Mouse (Mus musculus): ENCODE data around the gene Ctnnd1.

- no peak for TF ChIP-seq CTCF (IDR thresholded peaks at IDR 0.05; ENCODE audit: borderline replicate concordance, control insufficient read depth, extremely low read depth, insufficient read depth, low read length, poor library complexity)
- no peak for TF ChIP-seq POLR2A (IDR thresholded peaks at IDR 0.05; ENCODE audit: control insufficient read depth, extremely low read depth, insufficient read depth, low read length, poor library complexity)
Observed at GRCm38 (mm10) chr2:84600977-84601376, 49.6 kb downstream of the Ctnnd1 start.

All from thymus, adult 2 months (tissue).